Mouse (Mus musculus): ENCODE measurements at regions not wholly inside any gene's neighbourhood (a gene's known extent, or its start where the extent isn't known, plus 50 kb on each side); places are given as distances from the start of the nearest gene placed in this dataset.

GRCm38 (mm10) chr8:64461136-64461535 is 231.7 kb downstream of the Cpe start:
- no peak overlapping the region for H3K27ac ChIP-seq
- DNase-seq (ENCODE audit: low spot score in 2 of 2), result no peak
- H3K4me3 ChIP-seq, result no peak overlapping the region
- TF ChIP-seq CTCF (conservative IDR thresholded peaks at IDR 0.05), result no peak

DNA sequence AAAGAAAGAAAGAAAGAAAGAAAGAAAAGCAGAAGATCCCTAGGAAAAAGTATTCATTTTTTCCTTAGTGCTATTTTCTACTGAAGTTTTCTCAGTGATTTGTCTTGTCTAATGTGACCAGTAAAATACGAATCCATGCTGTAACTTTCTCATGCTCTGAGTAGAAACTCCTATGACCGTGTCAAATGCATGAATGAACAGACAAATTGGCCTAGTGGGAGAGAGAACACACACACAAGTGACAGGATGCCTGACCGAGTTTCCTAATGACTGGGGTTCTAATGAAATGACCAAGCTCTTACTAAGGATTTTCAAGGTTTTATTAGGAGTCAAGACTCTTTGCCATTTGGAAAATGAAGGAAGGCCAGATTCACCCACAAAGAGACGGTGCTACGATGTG is 235.9 kb downstream of the Cpe start:
- H3K4me3 ChIP-seq, result no peak overlapping the region
- TF ChIP-seq CTCF (conservative IDR thresholded peaks at IDR 0.05), result no peak
- H3K27ac ChIP-seq, result no peak overlapping the region
- no peak for DNase-seq (ENCODE audit: low spot score in 2 of 2)

DNA sequence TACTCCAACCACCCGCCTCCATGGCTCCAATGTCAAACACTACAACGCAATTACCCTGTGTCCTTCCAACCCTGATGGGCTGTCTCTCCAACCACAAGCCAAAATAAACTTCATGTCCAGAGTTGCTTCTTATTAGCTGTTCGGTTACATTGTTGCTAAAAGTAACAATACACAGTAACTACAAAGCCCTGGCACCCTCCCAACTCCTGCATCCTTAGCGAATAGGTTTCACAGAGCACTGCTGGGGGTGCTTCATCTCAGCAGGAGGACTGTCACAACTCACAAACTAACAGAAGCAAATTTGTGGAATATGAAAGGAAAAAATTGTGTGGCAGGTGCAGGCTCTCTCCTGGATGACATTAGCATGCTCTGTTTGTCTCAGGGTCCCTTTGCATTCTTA is 238.1 kb downstream of the Cpe start:
- Histone ChIP-seq H3K27ac (no peak overlapping the region), H3K4me3 (no peak overlapping the region)
- DNase-seq (ENCODE audit: low spot score in 2 of 2), result no peak
- TF ChIP-seq CTCF (conservative IDR thresholded peaks at IDR 0.05), result no peak

DNA sequence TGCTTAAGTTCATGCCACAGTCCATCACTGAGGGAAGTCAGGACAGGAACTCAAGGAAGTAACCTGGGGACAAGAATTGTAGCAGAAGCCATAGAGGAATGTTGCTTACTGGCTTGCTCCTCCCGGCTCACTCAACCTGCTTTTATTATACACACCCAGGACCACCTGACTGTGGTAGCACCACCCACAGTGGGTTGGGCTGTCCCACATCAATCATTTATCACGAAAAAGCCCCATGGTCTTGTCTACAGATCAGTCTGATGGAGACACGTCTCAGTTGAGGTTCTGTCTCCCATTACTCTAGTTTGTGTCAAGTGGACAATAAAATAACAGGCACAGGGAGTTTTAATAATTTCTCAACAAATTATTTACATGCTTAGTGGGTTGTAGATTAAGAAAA is 239.3 kb upstream of the Tll1 start:
- Histone ChIP-seq H3K4me3 (no peak overlapping the region), H3K27ac (no peak overlapping the region)
- DNase-seq (ENCODE audit: low spot score in 2 of 2), result no peak
- TF ChIP-seq CTCF (conservative IDR thresholded peaks at IDR 0.05), result no peak

DNA sequence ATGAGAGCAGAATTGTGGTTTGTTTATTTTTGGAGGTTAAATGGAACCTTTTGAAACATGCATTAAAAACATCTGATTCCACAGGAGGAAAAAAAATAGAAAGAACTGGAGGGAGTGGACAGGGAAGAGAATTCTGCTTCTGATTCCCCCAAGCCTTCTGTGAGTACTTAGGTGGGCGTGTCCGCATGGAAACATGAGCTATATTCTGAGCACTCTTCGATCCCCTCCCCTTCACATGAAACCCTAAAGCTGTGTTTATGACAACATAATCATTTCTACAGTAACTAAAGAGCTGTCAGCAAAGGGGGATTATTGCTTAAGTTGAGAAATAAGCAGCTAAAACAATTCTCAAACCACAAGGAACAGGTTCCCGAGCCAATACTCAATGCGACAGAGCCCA is 238.4 kb upstream of the Tll1 start:
- no peak for TF ChIP-seq CTCF (conservative IDR thresholded peaks at IDR 0.05)
- Histone ChIP-seq H3K4me3 (no peak overlapping the region), H3K27ac (no peak overlapping the region)
- no peak for DNase-seq (ENCODE audit: low spot score in 2 of 2)

- no peak for DNase-seq (ENCODE audit: low spot score in 2 of 2)
- Histone ChIP-seq H3K4me3 (no peak overlapping the region), H3K27ac (no peak overlapping the region)
- TF ChIP-seq CTCF (conservative IDR thresholded peaks at IDR 0.05), result no peak
Observed at GRCm38 (mm10) chr8:64438489-64438888, 232.4 kb upstream of the Tll1 start.

GRCm38 (mm10) chr8:64434648-64435047 is 228.6 kb upstream of the Tll1 start:
- H3K4me3 ChIP-seq, result no peak overlapping the region
- no peak for DNase-seq (ENCODE audit: low spot score in 2 of 2)
- no peak for TF ChIP-seq CTCF (conservative IDR thresholded peaks at IDR 0.05)
- H3K27ac ChIP-seq, result no peak overlapping the region

- no peak for TF ChIP-seq CTCF (conservative IDR thresholded peaks at IDR 0.05)
- H3K4me3 ChIP-seq, result no peak overlapping the region
- no peak for DNase-seq (ENCODE audit: low spot score in 2 of 2)
- H3K27ac ChIP-seq, result no peak overlapping the region
Observed at GRCm38 (mm10) chr8:64422850-64423214, 216.8 kb upstream of the Tll1 start.

DNA sequence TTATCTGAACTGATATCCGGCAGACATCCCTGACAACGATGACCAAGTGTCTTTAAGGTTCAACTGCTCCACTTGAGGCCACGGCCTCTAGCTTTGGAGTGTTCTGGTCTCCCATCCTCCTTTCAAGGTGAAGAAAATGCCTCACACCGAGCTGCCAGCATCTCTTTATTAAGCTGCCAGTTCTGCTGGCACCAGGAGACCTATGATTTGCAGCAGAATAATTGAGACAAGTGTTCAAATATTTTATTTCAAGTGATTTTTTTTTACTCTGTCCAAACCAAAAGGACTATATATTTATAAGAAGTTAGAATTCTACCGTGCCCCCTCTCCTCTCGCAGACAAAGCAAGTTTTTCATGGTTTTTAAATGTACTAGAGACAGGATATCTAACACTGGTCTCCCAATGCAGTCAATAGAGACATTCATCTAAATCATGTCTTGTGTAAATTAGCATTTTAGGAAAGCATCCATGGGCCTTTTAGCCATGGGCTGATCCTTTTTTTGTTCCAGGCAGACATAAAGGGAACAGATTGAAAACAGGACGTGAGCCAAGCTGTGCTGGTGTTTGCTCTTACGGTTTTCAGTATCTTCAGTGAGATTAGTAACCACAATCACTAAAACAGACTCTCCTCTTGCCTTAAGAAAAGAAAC is 216.3 kb upstream of the Tll1 start:
- Histone ChIP-seq H3K4me3 (no peak overlapping the region), H3K27ac (no peak overlapping the region)
- DNase-seq (ENCODE audit: low spot score in 2 of 2), result no peak
- no peak for TF ChIP-seq CTCF (conservative IDR thresholded peaks at IDR 0.05)

GRCm38 (mm10) chr8:64421502-64422199 is 215.6 kb upstream of the Tll1 start:
- Histone ChIP-seq H3K27ac (no peak overlapping the region), H3K4me3 (no peak overlapping the region)
- TF ChIP-seq CTCF (conservative IDR thresholded peaks at IDR 0.05), result no peak
- DNase-seq (ENCODE audit: low spot score in 2 of 2), result no peak

DNA sequence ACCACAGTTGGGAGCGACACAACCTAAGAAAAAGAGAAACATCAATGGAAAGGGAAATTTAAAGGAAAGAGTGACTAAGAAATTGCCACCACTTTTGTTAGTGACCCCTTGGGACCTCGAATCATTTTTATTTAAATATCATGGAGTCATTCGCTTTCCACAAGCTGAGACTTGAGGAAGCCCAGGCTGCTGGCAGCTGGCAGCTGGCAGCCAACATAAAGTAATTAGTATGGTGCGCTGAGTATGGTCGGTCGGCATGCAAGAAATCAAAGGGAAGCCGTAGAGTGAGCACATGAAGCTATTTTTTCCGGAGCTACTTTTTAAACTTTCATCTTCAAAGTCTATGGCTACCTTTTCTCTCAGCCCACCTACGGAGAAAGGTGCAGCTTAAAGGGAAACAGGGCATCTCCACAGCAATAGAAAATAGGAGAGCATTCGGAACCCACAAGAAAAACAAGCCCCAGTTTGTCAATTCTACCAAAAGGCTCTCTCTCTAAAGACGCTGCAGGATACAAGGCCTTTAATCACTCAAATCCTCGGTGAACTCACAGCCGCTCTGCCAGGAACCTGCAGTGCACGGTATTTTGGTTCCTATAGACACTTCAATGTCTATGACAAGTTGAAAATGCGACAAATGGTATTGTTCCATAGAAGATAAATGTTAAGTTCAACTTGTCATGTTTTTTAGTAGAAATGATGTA is 206.6 kb upstream of the Tll1 start:
- no peak for TF ChIP-seq CTCF (conservative IDR thresholded peaks at IDR 0.05)
- no peak for DNase-seq (ENCODE audit: low spot score in 2 of 2)
- Histone ChIP-seq H3K27ac (no peak overlapping the region), H3K4me3 (no peak overlapping the region)

DNA sequence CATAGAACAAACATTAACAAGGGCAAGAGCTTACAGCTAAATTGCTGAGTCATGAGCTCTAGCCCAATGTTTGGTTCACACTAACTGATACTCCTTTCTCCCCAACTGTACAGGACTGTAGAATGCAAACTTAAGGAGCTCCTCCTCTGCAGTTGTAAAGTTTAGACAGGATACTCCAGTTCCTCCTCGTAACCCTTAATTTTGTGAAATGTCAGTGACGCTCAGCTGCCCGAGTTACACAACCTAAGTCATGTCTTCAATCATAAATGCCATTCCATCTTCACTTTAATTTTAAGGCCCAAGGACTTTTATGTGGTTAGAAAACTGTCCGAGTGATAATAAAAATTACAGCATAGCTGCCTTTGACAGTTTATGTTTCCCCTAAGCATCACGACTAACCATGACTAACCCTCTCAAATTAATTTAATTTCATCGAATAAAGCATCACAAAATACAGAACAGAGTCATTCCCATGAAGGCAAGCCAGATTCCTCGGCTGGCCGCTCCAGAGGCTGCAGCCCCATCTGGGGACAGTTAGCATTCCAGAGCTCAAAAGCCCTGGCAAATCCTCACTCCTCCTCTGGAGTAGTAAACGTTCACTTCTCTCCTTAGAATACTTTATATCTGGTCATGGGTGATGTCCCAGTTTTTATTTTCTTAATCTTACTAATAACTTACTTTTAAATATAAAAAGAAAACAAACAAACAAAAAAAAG is 200.9 kb upstream of the Tll1 start:
- no peak for TF ChIP-seq CTCF (conservative IDR thresholded peaks at IDR 0.05)
- no peak overlapping the region for H3K4me3 ChIP-seq
- DNase-seq (ENCODE audit: low spot score in 2 of 2), result no peak
- H3K27ac ChIP-seq, result no peak overlapping the region

DNA sequence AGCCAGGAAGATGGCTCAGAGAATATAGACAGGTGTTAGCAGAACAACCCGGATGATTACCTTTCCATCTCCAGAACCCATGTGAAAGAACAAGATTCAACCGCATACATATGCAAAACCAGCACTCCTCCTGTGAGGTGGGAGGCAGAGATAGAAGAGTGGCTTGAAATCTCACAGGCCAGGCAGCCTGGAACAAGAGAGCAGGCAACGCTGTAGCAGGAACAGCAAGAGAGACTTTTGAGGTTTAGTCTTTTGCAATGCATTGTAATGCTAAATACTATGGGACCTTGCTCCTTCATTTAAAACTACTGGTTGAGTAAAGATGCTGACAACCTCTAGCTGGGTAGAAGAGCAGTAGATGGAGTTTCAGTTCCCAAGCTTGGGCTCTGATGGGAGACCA is 193.5 kb upstream of the Tll1 start:
- no peak for TF ChIP-seq CTCF (conservative IDR thresholded peaks at IDR 0.05)
- no peak for DNase-seq (ENCODE audit: low spot score in 2 of 2)

More for the DNA sequence above, 193.5 kb upstream of the Tll1 start:
- no peak overlapping the region for H3K4me3 ChIP-seq
- no peak overlapping the region for H3K27ac ChIP-seq
